Mouse (Mus musculus) frontal cortex, adult 2 months (tissue): ENCODE measurements around the gene Pamr1. TPM values are rescaled to one million over a fixed set of nuclear protein-coding genes. Genes with fewer than 3 reads are reported as not detected.

Experiments
- DNase-seq, 2 experiments: peaks; one replicate each; pipeline ENCODE4 v3.0.0; 2022; ENCODE audit warnings: low spot score in 1 of 2; ENCODE audit errors: extremely low spot score in 1 of 2
- polyA plus RNA-seq: library from polyadenylated mRNA; depleted of rRNA; stranded (reverse); fragments of >200 nt; gene quantifications from 2 replicates; pipeline ENCODE4 v1.2.3, GENCODE M21; 2012

Pamr1 gene
- polyA plus RNA-seq, 1 experiment = 31.8 TPM

GRCm38 (mm10) chr2:102595395-102596130, 45.8 kb downstream of the Pamr1 start:
- DNase-seq = no peak

GRCm38 (mm10) chr2:102598911-102599721, 49.3 kb downstream of the Pamr1 start:
- DNase-seq = peak; percentile 87 to 89

- no peak for DNase-seq
Measured at GRCm38 (mm10) chr2:102600516-102600915, 50.7 kb downstream of the Pamr1 start.

DNA sequence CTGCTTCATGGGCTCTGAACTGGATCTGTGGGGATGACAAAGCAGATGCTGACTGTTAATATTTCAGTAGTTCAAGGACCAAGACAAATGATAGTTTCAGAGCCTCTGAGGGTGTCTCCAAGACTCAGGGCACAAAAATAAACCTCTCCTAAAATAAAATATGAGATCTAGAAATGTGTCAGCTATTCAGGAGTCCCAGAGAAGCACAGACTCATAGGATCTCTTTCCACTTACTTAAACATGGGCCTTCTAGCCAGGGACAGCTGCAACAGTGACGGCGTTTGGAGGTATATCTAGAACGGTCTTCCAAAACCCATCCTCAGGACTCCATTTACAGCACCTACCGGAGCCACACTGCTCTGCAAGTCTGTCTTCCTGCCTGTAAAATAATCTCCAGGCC, 60.7 kb downstream of the Pamr1 start:
- no peak for DNase-seq

DNA sequence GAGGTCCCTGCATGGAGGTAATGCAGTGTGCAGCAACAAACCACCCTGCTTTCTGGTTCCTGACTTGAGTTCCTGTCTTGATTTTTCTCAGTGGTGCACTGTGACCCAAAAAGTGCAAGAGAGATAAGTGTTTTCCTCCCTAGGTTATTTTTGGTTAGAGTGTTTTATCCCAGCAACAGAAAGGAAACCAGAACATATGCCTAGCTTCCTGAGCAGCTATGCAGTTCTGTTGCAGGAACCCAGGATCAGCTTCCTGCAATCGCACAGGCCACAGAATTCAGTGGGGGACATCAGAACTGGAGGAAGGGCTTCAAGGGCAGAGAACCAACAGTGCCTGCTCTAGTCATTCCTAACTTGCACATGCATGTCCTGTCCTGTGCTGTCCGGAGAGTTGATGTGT, 66.8 kb downstream of the Pamr1 start:
- DNase-seq = no peak

- DNase-seq = peak; percentile 33 to 54
Measured at GRCm38 (mm10) chr2:102620744-102621429, 71.1 kb downstream of the Pamr1 start.

GRCm38 (mm10) chr2:102622176-102622575, 72.4 kb downstream of the Pamr1 start:
- DNase-seq = no peak

- DNase-seq = peak in 1 of 2 experiments; percentile 43
Measured at GRCm38 (mm10) chr2:102622943-102623342, 73.1 kb downstream of the Pamr1 start.

GRCm38 (mm10) chr2:102624538-102624937, 74.7 kb downstream of the Pamr1 start:
- DNase-seq = no peak

DNA sequence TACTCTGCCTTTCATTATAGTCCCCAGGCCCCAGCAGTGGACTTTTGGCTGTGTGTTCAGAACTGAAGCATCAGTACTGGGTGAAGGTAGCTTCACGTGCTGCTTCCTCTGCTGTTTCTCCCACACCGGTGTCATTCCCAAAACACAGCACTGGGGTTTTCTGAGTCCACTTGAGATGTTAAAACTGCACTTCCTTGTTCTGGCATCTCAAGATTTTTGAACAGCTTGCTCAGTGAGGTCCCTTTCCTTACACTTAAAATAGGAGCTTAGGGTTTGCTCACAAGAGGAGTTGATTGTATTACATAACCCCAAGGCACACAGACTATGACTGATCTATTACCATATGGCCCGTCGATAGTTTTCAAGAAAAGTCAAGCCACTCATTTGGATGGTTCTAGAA, 82.5 kb downstream of the Pamr1 start:
- no peak for DNase-seq

DNA sequence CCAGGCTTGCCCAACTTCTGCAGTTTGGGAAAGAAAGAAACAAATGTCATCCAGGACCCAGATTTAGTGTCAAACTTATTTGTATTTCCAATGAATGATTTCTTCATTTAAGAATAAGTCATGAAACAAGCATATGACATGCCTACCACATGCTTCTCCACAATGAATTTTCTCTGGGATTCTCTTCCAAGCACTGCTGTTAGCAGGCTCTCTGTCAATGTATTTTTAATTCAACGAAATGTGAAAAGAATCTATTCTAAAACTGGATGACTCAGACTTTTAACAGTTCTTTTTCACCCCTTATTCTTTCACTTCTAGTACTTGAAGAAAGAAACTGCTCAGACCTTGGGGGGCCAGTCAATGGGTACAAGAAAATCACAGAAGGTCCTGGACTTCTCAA, 84.2 kb downstream of the Pamr1 start:
- peak in 1 of 2 experiments; percentile 57 for DNase-seq

DNA sequence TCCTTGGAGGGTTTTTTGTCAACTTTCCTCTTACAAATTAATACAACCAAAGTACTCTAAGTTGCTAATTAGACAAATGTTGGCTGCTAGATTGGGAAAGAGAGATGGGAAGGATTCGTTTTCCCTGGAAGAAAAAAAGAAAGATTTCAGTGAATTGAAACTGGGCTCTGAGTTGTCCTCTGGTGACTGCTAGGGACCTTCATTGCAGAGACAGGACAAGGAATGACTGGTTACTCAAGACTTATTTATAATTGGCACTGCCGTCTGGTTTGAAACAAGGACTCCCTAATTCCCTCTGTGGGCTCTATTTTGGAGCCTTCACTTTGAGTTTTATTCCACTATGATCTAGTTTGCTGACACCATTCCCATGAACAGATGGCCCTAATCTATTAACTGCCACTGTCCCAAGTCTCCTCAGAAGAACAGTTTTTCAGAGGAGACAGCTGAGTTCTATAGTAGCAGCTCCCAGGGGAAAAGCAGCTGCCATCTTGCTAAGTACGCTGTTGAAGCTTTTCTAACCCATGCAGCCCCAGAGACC, 85.8 kb downstream of the Pamr1 start:
- peak in 1 of 2 experiments; percentile 25 for DNase-seq

DNA sequence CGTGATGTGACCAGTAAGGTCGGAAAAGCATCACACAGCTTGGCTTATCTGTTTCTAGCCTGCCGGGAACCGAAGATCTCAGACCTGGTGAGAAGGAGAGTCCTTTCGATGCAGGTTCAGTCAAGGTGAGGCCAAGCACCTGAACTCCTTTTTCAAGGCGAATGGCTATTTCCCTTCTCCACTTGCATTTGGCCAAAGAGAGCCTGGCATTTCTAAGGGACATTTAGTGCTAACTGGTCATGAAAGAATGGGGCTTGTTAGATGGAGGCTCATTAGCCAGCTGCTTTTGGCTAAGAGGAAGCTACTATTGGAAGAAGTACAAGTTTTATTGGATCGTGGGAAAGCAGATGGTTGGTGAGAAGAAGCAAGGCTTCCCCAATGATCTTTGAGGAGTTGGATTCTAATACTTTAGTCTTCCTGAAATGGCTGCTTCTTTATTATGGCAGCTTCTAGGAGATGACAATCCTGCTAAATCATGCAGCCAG, 86.3 kb downstream of the Pamr1 start:
- DNase-seq = no peak

DNA sequence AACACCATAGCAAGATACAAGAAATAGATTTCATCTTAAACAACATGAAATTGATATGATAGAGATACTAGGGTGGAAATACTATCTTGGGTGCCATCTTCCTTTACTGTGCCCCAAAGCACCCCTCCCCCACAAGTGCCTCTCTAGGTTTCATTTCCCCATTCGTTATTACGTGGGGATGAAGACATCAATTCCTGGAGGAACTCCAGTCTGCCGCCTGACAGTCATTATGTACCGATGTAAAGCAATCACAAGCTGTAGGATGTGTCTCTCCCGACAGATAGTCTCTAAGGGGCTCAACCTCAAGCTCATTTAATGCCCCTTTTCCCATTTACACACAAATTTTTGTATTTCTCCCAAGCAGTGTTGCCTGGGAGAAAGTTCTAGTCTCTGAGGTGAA, 88.3 kb downstream of the Pamr1 start:
- no peak for DNase-seq

- no peak for DNase-seq
Measured at GRCm38 (mm10) chr2:102638690-102639089, 88.9 kb downstream of the Pamr1 start.

GRCm38 (mm10) chr2:102648845-102649500, 99.2 kb downstream of the Pamr1 start:
- peak; percentile 57 to 84 for DNase-seq

DNA sequence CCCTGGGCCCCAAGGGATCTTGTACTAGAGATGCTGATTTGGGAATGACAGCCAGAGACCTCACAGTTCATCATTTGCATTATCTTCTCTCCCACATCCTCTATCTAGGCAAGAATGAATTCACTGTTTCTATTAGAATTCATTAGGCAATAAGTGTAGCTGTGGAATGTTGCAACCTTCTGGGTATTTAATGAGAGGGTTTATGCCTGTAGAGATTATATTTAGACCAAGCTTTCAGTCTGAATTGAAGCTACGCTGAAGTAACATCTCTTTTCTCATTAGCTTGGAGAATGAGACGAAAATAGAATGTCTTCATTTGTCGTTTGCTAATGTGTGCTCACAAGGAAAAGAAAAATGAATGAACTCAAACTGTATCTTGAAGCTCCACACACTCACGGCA, 100.5 kb downstream of the Pamr1 start:
- no peak for DNase-seq

GRCm38 (mm10) chr2:102655966-102656725, 106.3 kb downstream of the Pamr1 start:
- DNase-seq = no peak

- DNase-seq = peak in 1 of 2 experiments; percentile 76
Measured at GRCm38 (mm10) chr2:102657726-102658125, 107.9 kb downstream of the Pamr1 start.
